Mouse (Mus musculus): ENCODE data around the gene Grik5. TPM values are rescaled to one million over a fixed set of nuclear protein-coding genes. Genes with fewer than 3 reads are reported as not detected.

Gene Grik5
- polyA plus RNA-seq, 1 experiment from 2014 or later, result 12.8 TPM

- Histone ChIP-seq H3K27me3 (no peaks in the 10 kb centered on the region), H3K27ac (no peak overlapping the region), H3K36me3 (ENCODE audit: poor library complexity, severe bottlenecking) (peaks cover 10% of the 10 kb centered on the region), H3K4me3 (no peak overlapping the region), H3K4me1 (peaks cover 10% of the 10 kb centered on the region), H3K4me2 (no peak overlapping the region), H3K9me3 (replicated peaks) (no peaks in the 10 kb centered on the region), H3K9ac (no peak overlapping the region)
- no peak for ATAC-seq
- 87% methylated on average over 4 of the region's 4 CpGs for WGBS
Measured at GRCm38 (mm10) chr7:24973208-24973607, 98.9 kb downstream of the Grik5 start.

GRCm38 (mm10) chr7:24971972-24972893, 99.9 kb downstream of the Grik5 start, which contains the start of gene Rabac1:
Gene Rabac1, minus strand, starts transcription at chr7:24972754.
- peaks cover under 1% of the 10 kb centered on the region; the same call in 1 of the 2 replicates for H3K36me3 ChIP-seq (ENCODE audit: poor library complexity, severe bottlenecking)
- peak within 1 kb of the TSS; percentile 81 for H3K9ac ChIP-seq
- H3K4me3 ChIP-seq, result peak within 1 kb of the TSS; percentile 66
- H3K4me1 ChIP-seq, result peaks cover 10% of the 10 kb centered on the region
- no peaks in the 10 kb centered on the region for H3K9me3 ChIP-seq (replicated peaks)
- peak within 1 kb of the TSS; percentile 78 for H3K4me2 ChIP-seq
- under 1% methylated on average over 45 of the region's 45 CpGs for WGBS
- no peaks in the 10 kb centered on the region for H3K27me3 ChIP-seq
- ATAC-seq, result peak; percentile 92
- H3K27ac ChIP-seq, result peak within 1 kb of the TSS; percentile 55

GRCm38 (mm10) chr7:24971261-24971971, 100.7 kb downstream of the Grik5 start:
- Histone ChIP-seq H3K36me3 (ENCODE audit: poor library complexity, severe bottlenecking) (no peaks in the 10 kb centered on the region), H3K27me3 (no peaks in the 10 kb centered on the region), H3K27ac (peak overlapping the region; percentile 55; the same call in 1 of the 2 replicates), H3K9me3 (replicated peaks) (no peaks in the 10 kb centered on the region), H3K4me2 (peak overlapping the region; percentile 78), H3K4me1 (peaks cover 10% of the 10 kb centered on the region), H3K9ac (peak overlapping the region; percentile 81), H3K4me3 (peak overlapping the region; percentile 66)
- peak; percentile 39; the same call in 1 of the 2 replicates for ATAC-seq
- WGBS, result 10% methylated on average over 19 of the region's 19 CpGs

DNA sequence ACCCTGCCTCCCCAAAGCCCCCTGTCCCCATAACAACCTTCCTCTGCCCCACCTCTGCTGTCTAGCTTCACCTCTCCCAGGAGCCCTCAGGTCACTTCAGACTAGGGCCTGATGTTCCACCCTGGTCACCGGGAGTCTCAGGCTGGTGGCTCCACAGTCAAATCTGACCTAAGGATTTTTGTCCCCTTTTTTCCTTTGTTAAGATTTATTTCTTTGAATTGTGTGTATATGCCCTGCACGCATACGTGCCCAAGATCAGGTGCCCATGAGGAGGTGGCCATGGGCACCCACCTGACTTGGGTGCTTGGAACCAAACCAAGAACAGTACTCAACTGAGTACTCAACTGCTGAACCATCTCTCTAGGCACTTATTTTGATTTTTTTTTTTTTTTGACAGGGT, 101.8 kb downstream of the Grik5 start:
- Histone ChIP-seq H3K4me2 (no peak overlapping the region), H3K27ac (no peak overlapping the region), H3K9me3 (replicated peaks) (no peaks in the 10 kb centered on the region), H3K36me3 (ENCODE audit: poor library complexity, severe bottlenecking) (no peaks in the 10 kb centered on the region), H3K4me1 (peaks cover 10% of the 10 kb centered on the region), H3K27me3 (no peaks in the 10 kb centered on the region), H3K9ac (no peak overlapping the region), H3K4me3 (no peak overlapping the region)
- WGBS, result 99% methylated on average over 3 of the region's 3 CpGs
- ATAC-seq, result no peak

DNA sequence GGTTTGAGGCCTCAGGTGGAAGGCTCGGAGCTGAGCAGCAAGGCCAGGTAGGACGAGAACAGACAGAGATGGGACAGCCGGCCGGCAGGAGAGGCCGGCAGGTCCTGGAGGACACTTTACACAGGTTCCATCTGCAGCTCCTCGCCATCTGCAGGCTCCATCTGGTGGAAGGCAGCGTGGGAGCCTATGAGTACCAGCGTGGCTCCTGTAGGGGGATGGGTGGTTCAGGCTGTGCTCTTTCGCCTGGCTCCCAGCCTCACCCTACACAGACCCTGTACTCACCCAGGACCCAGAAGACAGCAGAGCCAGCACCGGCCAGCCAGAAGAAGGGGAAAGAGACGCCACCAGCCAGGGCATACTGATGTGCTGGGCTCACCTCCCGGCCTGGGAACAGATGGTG, 102.3 kb downstream of the Grik5 start:
- Histone ChIP-seq H3K4me2 (no peak overlapping the region), H3K9me3 (replicated peaks) (no peaks in the 10 kb centered on the region), H3K9ac (no peak overlapping the region; the same call in 1 of the 2 replicates), H3K27ac (no peak overlapping the region), H3K4me3 (no peak overlapping the region), H3K27me3 (no peaks in the 10 kb centered on the region), H3K36me3 (ENCODE audit: poor library complexity, severe bottlenecking) (no peaks in the 10 kb centered on the region), H3K4me1 (peaks cover 10% of the 10 kb centered on the region)
- 63% methylated on average over 12 of the region's 12 CpGs for WGBS
- ATAC-seq, result no peak

DNA sequence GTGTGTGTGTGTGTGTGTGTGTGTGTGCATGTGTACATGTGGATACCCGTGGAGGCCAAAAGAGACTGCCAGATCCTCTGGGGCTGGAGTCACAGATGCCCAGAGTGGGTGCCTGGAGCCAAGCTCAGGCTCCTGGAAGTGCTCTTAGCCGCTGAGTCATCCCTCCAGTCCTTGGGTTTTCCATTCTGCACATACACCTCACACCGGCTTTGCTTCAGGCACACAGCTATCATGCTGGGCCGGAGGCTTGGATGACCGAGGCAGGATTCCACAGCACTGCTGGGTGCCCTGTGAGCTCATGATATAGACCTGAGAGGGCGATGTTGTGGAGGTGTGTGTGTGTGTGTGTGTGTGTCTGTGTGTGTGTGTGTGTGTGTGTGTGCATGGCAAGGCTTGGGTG, 103.7 kb downstream of the Grik5 start:
- Histone ChIP-seq H3K27ac (no peak overlapping the region), H3K4me2 (no peak overlapping the region), H3K9ac (no peak overlapping the region), H3K4me3 (no peak overlapping the region), H3K27me3 (no peaks in the 10 kb centered on the region), H3K36me3 (ENCODE audit: poor library complexity, severe bottlenecking) (no peaks in the 10 kb centered on the region), H3K4me1 (peaks cover 10% of the 10 kb centered on the region), H3K9me3 (replicated peaks) (no peaks in the 10 kb centered on the region)
- 78% methylated on average over 6 of the region's 6 CpGs for WGBS
- no peak for ATAC-seq

- Histone ChIP-seq H3K4me1 (peaks cover 10% of the 10 kb centered on the region), H3K27me3 (no peaks in the 10 kb centered on the region), H3K9ac (no peak overlapping the region), H3K36me3 (ENCODE audit: poor library complexity, severe bottlenecking) (no peaks in the 10 kb centered on the region), H3K4me2 (no peak overlapping the region), H3K9me3 (replicated peaks) (no peaks in the 10 kb centered on the region), H3K27ac (no peak overlapping the region), H3K4me3 (no peak overlapping the region)
- ATAC-seq, result no peak
- WGBS, result 89% methylated on average over 8 of the region's 8 CpGs
Measured at GRCm38 (mm10) chr7:24967966-24968365, 104.2 kb downstream of the Grik5 start.

- H3K36me3 ChIP-seq (ENCODE audit: poor library complexity, severe bottlenecking), result no peaks in the 10 kb centered on the region
- H3K4me2 ChIP-seq, result no peak overlapping the region
- peak; percentile 61; the same call in 1 of the 2 replicates for ATAC-seq
- no peaks in the 10 kb centered on the region for H3K9me3 ChIP-seq (replicated peaks)
- H3K4me1 ChIP-seq, result no peaks in the 10 kb centered on the region
- no peak overlapping the region for H3K4me3 ChIP-seq
- no peaks in the 10 kb centered on the region for H3K27me3 ChIP-seq
- 17% methylated on average over 5 of the region's 5 CpGs for WGBS
- no peak overlapping the region for H3K9ac ChIP-seq
- no peak overlapping the region for H3K27ac ChIP-seq
Measured at GRCm38 (mm10) chr7:24964897-24965535, 107.1 kb downstream of the Grik5 start.

- Histone ChIP-seq H3K4me2 (no peak overlapping the region), H3K9ac (no peak overlapping the region)
Measured at GRCm38 (mm10) chr7:24964288-24964687, 107.9 kb downstream of the Grik5 start.

More at GRCm38 (mm10) chr7:24964288-24964687, 107.9 kb downstream of the Grik5 start:
- Histone ChIP-seq H3K36me3 (ENCODE audit: poor library complexity, severe bottlenecking) (no peaks in the 10 kb centered on the region), H3K4me1 (no peaks in the 10 kb centered on the region), H3K4me3 (no peak overlapping the region), H3K27ac (no peak overlapping the region), H3K27me3 (no peaks in the 10 kb centered on the region), H3K9me3 (replicated peaks) (no peaks in the 10 kb centered on the region)
- WGBS, result 83% methylated on average over 2 of the region's 2 CpGs
- no peak for ATAC-seq

Data from forebrain, embryonic 13.5 days (tissue).